Mouse (Mus musculus) forebrain, embryonic 14.5 days (tissue): ENCODE measurements at regions not wholly inside any gene's neighbourhood (a gene's known extent, or its start where the extent isn't known, plus 50 kb on each side); places are given as distances from the start of the nearest gene placed in this dataset.

Source experiments
- ATAC-seq: fragments of 200-750 bp; cut with Nextera tagmentation; 2 replicates; pipeline ENCODE4 v1.8.0; 2017; ENCODE audit warnings: mild to moderate bottlenecking, moderate library complexity
- DNase-seq: peaks from one replicate; pipeline ENCODE4 v3.0.0-alpha.2; 2015; ENCODE audit warnings: low spot score
- H3K27ac ChIP-seq: fragments of 300-500 bp; sonication (generic); 2 replicates; pipeline ENCODE4 v1.5.1; 2014; ENCODE audit warnings: low read depth, mild to moderate bottlenecking, control low read depth, low read length, moderate library complexity
- H3K27me3 ChIP-seq: fragments of 300-500 bp; sonication (generic); replicated peaks from 2 replicates; pipeline ENCODE4 v1.6.1; 2014; ENCODE audit warnings: low read length, control low read depth, mixed read lengths; ENCODE audit not compliant: control insufficient read depth, insufficient read depth
- H3K36me3 ChIP-seq: fragments of 300-500 bp; sonication (generic); 2 replicates; pipeline ENCODE4 v1.6.1; 2014; ENCODE audit warnings: low read length, control low read depth; ENCODE audit not compliant: control insufficient read depth, insufficient read depth
- H3K4me1 ChIP-seq: fragments of 300-500 bp; sonication (generic); 2 replicates; pipeline ENCODE4 v1.6.1; 2014; ENCODE audit warnings: antibody characterized with exemption, low read length, control low read depth; ENCODE audit not compliant: control insufficient read depth, insufficient read depth
- H3K4me2 ChIP-seq: fragments of 300-500 bp; sonication (generic); 2 replicates; pipeline ENCODE4 v1.6.1; 2014; ENCODE audit warnings: mild to moderate bottlenecking, control low read depth, low read length
- H3K4me3 ChIP-seq: fragments of 300-500 bp; sonication (generic); 2 replicates; pipeline ENCODE4 v1.5.1; 2014; ENCODE audit warnings: low read depth, low read length, control low read depth
- H3K9ac ChIP-seq: fragments of 300-500 bp; sonication (generic); 2 replicates; pipeline ENCODE4 v1.6.1; 2014; ENCODE audit warnings: mild to moderate bottlenecking, low read length, control low read depth, moderate library complexity
- H3K9me3 ChIP-seq: fragments of 300-500 bp; sonication (generic); replicated peaks from 2 replicates; pipeline ENCODE4 v1.6.1; 2016; ENCODE audit warnings: low read length, control low read depth, mixed read lengths; ENCODE audit not compliant: control insufficient read depth
- whole genome bisulfite sequencing: fragments of 180-500 bp; shearing (Covaris S2); extraction: QIAGEN DNeasy Blood & Tissue Kit; methylation state at CpG from one replicate; pipeline ENCODE4 v1.1.7; 2014; 5-methylcytosine and 5-hydroxymethylcytosine counted together

GRCm38 (mm10) chr17:4501029-4501428 lies 493.1 kb upstream of the Arid1b start:
- Histone ChIP-seq H3K36me3 (no peaks in the 10 kb centered on the region), H3K27ac (no peak overlapping the region), H3K27me3 (no peaks in the 10 kb centered on the region), H3K4me3 (no peak overlapping the region), H3K4me1 (peaks cover 5% of the 10 kb centered on the region), H3K4me2 (no peak overlapping the region), H3K9me3 (no peaks in the 10 kb centered on the region), H3K9ac (no peak overlapping the region)
- whole genome bisulfite sequencing = 56% methylated on average over 1 of the region's 1 CpGs
- no peak for ATAC-seq
- DNase-seq = no peak

GRCm38 (mm10) chr17:4504951-4505350 lies 489.2 kb upstream of the Arid1b start:
- 80% methylated on average over 6 of the region's 6 CpGs for WGBS
- Histone ChIP-seq H3K27ac (no peak overlapping the region), H3K4me3 (no peak overlapping the region), H3K27me3 (no peaks in the 10 kb centered on the region), H3K4me2 (no peak overlapping the region), H3K4me1 (no peaks in the 10 kb centered on the region; the same call in 1 of the 2 replicates), H3K9ac (no peak overlapping the region), H3K36me3 (no peaks in the 10 kb centered on the region), H3K9me3 (no peaks in the 10 kb centered on the region)
- ATAC-seq (no peak), DNase-seq (no peak)

DNA sequence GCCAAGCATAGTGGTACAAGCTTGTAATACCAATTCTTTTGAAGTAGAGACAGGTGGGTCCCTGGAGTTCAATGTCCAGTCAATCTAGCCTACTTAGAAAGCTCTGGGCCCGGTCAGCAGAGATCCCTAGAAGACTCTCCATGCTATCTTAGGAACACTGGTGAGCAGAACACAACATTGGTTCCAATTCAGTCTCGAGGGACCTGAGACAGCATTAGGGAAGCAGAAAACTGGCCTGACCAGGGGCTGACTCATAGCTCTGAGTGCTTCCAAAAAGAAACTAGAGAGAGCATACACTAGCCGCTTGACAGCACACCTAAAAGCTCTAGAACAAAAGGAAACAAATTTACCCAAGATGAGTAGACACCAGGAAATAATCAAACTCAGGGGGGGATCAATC lies 484.6 kb upstream of the Arid1b start:
- Histone ChIP-seq H3K27ac (no peak overlapping the region), H3K36me3 (no peaks in the 10 kb centered on the region), H3K4me1 (no peaks in the 10 kb centered on the region), H3K27me3 (no peaks in the 10 kb centered on the region), H3K9ac (no peak overlapping the region), H3K4me3 (no peak overlapping the region), H3K4me2 (no peak overlapping the region), H3K9me3 (no peaks in the 10 kb centered on the region)
- ATAC-seq (no peak), DNase-seq (no peak)
- 64% methylated on average over 3 of the region's 3 CpGs for WGBS

DNA sequence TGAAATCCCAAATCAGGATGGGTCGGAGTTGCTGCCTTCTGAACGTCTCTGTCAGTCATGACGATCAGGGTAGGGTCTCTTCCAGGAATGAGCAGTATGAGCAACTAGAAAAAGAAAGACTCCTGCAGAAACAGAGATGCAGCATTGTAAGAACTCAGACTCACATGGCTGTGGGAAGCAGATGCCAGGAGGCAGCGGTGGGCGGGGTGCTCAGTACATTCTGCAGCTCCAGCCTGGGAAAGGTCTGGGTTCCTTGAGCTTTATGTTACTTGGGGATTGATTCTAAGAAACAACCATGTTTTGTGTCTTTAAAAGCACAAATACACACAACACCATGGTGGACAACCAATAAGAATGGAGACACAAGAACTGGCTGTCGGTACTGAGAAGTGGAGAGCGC lies 478.0 kb upstream of the Arid1b start:
- no peak for ATAC-seq
- Histone ChIP-seq H3K27ac (no peak overlapping the region), H3K27me3 (no peaks in the 10 kb centered on the region), H3K9me3 (no peaks in the 10 kb centered on the region), H3K36me3 (no peaks in the 10 kb centered on the region), H3K4me1 (no peaks in the 10 kb centered on the region; the same call in 1 of the 2 replicates), H3K9ac (no peak overlapping the region), H3K4me2 (no peak overlapping the region), H3K4me3 (no peak overlapping the region)
- 70% methylated on average over 7 of the region's 7 CpGs for WGBS
- peak; percentile 10 for DNase-seq

- Histone ChIP-seq H3K27me3 (no peaks in the 10 kb centered on the region), H3K9me3 (no peaks in the 10 kb centered on the region), H3K4me3 (no peak overlapping the region), H3K4me2 (no peak overlapping the region), H3K27ac (no peak overlapping the region), H3K9ac (no peak overlapping the region), H3K36me3 (no peaks in the 10 kb centered on the region), H3K4me1 (no peaks in the 10 kb centered on the region; the same call in 1 of the 2 replicates)
- ATAC-seq = no peak
- 70% methylated on average over 3 of the region's 3 CpGs for WGBS
- DNase-seq = peak; percentile 51
Observed at GRCm38 (mm10) chr17:4516846-4517245, 477.3 kb upstream of the Arid1b start.

- Histone ChIP-seq H3K4me2 (no peak overlapping the region), H3K9me3 (no peaks in the 10 kb centered on the region), H3K27me3 (no peaks in the 10 kb centered on the region), H3K36me3 (no peaks in the 10 kb centered on the region), H3K4me1 (no peaks in the 10 kb centered on the region; the same call in 1 of the 2 replicates), H3K9ac (no peak overlapping the region), H3K27ac (no peak overlapping the region), H3K4me3 (no peak overlapping the region)
- no peak for DNase-seq
- 89% methylated on average over 4 of the region's 4 CpGs for WGBS
- ATAC-seq = no peak
Observed at GRCm38 (mm10) chr17:4521031-4521430, 473.1 kb upstream of the Arid1b start.

DNA sequence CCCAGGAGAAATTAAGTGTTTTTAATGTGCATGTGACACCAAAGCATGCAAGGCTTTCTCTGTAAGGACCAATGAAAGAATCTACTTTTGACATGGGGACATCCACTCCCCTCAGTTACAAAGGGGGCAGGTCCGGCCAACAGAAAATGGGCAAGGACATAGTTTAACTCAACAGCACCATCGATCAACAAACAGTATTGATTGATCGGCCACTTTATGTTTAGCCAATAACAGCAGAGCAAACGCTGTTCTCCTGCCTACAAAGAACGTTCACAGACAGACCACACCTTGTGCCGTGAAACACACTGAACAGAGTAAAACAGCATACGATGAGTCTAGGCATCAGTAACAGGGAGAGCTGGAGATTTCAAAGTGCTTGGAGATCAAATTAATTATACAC lies 467.7 kb upstream of the Arid1b start:
- ATAC-seq = no peak
- Histone ChIP-seq H3K9me3 (no peaks in the 10 kb centered on the region), H3K27ac (no peak overlapping the region), H3K27me3 (no peaks in the 10 kb centered on the region), H3K4me2 (no peak overlapping the region), H3K4me1 (no peaks in the 10 kb centered on the region), H3K36me3 (no peaks in the 10 kb centered on the region), H3K4me3 (no peak overlapping the region), H3K9ac (no peak overlapping the region)
- WGBS = 92% methylated on average over 7 of the region's 7 CpGs
- DNase-seq = no peak

- DNase-seq (no peak), ATAC-seq (no peak)
- Histone ChIP-seq H3K4me3 (no peak overlapping the region), H3K4me2 (no peak overlapping the region), H3K9ac (no peak overlapping the region), H3K27ac (no peak overlapping the region), H3K27me3 (no peaks in the 10 kb centered on the region), H3K4me1 (no peaks in the 10 kb centered on the region), H3K9me3 (no peaks in the 10 kb centered on the region), H3K36me3 (no peaks in the 10 kb centered on the region)
- WGBS = 77% methylated on average over 2 of the region's 2 CpGs
Observed at GRCm38 (mm10) chr17:4532126-4532525, 462.0 kb upstream of the Arid1b start.

DNA sequence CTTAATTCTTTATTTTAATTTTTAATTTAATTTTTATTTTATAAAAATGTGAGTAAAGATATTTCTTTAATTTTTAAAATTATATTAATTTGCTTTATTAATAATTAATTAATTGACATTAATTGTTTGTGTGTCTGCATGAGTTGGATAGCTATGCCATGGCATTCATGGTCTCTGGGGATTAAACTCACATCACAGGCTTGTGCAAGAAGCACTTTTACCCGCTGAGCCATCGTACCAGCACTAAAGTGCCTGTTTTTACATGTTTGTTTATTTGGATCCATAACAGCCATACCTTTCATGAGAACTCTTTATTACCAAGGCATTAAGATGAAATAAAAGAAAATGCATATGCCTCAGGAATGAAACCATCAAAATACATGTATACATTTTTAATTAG lies 453.7 kb upstream of the Arid1b start:
- no peak overlapping the region for H3K9ac ChIP-seq
- peak; percentile 27 for DNase-seq
- no peaks in the 10 kb centered on the region for H3K27me3 ChIP-seq
- H3K27ac ChIP-seq = no peak overlapping the region
- peaks cover 7% of the 10 kb centered on the region; the same call in 1 of the 2 replicates for H3K4me1 ChIP-seq
- no peaks in the 10 kb centered on the region for H3K9me3 ChIP-seq
- H3K36me3 ChIP-seq = no peaks in the 10 kb centered on the region
- H3K4me3 ChIP-seq = no peak overlapping the region
- WGBS = 29% methylated on average over 2 of the region's 2 CpGs
- ATAC-seq = no peak
- no peak overlapping the region for H3K4me2 ChIP-seq
